Mouse (Mus musculus): Measurements from ENCODE around the gene Radil.

Radil gene

GRCm38 (mm10) chr5:142486654-142487053 is 64.2 kb downstream of the Radil start:
- no peak for DNase-seq (ENCODE audit: low spot score in 2 of 2)

- no peak for DNase-seq (ENCODE audit: low spot score in 2 of 2)
Measured at GRCm38 (mm10) chr5:142483581-142483980, 67.3 kb downstream of the Radil start.

- DNase-seq (ENCODE audit: low spot score in 2 of 2): peak in 1 of 2 experiments; percentile 15
Measured at GRCm38 (mm10) chr5:142482512-142482911, 68.4 kb downstream of the Radil start.

GRCm38 (mm10) chr5:142478829-142479435 is 72.0 kb downstream of the Radil start:
- peak; percentile 22 to 49 for DNase-seq (ENCODE audit: low spot score in 2 of 2)

GRCm38 (mm10) chr5:142477866-142478615 is 72.9 kb downstream of the Radil start:
- no peak for DNase-seq (ENCODE audit: low spot score in 2 of 2)

GRCm38 (mm10) chr5:142477346-142477745 is 73.6 kb downstream of the Radil start:
- DNase-seq (ENCODE audit: low spot score in 2 of 2): no peak

- no peak for DNase-seq (ENCODE audit: low spot score in 2 of 2)
Measured at GRCm38 (mm10) chr5:142475669-142476068, 75.2 kb downstream of the Radil start.

GRCm38 (mm10) chr5:142473696-142474095 is 77.2 kb downstream of the Radil start:
- no peak for DNase-seq (ENCODE audit: low spot score in 2 of 2)

- no peak for DNase-seq (ENCODE audit: low spot score in 2 of 2)
Measured at GRCm38 (mm10) chr5:142469796-142470195, 81.1 kb downstream of the Radil start.

GRCm38 (mm10) chr5:142468375-142468774 is 82.5 kb downstream of the Radil start:
- DNase-seq (ENCODE audit: low spot score in 2 of 2): no peak

- peak; percentile 95 to 96 for DNase-seq (ENCODE audit: low spot score in 2 of 2)
Measured at GRCm38 (mm10) chr5:142463461-142464454, 87.1 kb downstream of the Radil start, which contains the start of gene Ap5z1. Gene Ap5z1, plus strand, starts transcription at chr5:142463944.

- no peak for DNase-seq (ENCODE audit: low spot score in 2 of 2)
Measured at GRCm38 (mm10) chr5:142463011-142463410, 87.9 kb downstream of the Radil start.

- DNase-seq (ENCODE audit: low spot score in 2 of 2): no peak
Measured at GRCm38 (mm10) chr5:142462641-142462948, 88.3 kb downstream of the Radil start.

GRCm38 (mm10) chr5:142461942-142462640 is 88.8 kb downstream of the Radil start:
- DNase-seq (ENCODE audit: low spot score in 2 of 2): no peak

GRCm38 (mm10) chr5:142459834-142460233 is 91.1 kb downstream of the Radil start:
- no peak for DNase-seq (ENCODE audit: low spot score in 2 of 2)

- no peak for DNase-seq (ENCODE audit: low spot score in 2 of 2)
Measured at GRCm38 (mm10) chr5:142458791-142459557, 91.9 kb downstream of the Radil start.

- no peak for DNase-seq (ENCODE audit: low spot score in 2 of 2)
Measured at GRCm38 (mm10) chr5:142457345-142457744, 93.6 kb downstream of the Radil start.

- DNase-seq (ENCODE audit: low spot score in 2 of 2): no peak
Measured at GRCm38 (mm10) chr5:142456318-142456717, 94.6 kb downstream of the Radil start.

- DNase-seq (ENCODE audit: low spot score in 2 of 2): no peak
Measured at GRCm38 (mm10) chr5:142453742-142454141, 97.2 kb downstream of the Radil start.

GRCm38 (mm10) chr5:142451759-142452158 is 99.1 kb downstream of the Radil start:
- DNase-seq (ENCODE audit: low spot score in 2 of 2): no peak

GRCm38 (mm10) chr5:142450846-142451245 is 100.1 kb downstream of the Radil start:
- DNase-seq (ENCODE audit: low spot score in 2 of 2): no peak

Data from spleen, postnatal 36 days (tissue).